Mouse (Mus musculus) layer of hippocampus, adult 8-10 months (tissue): ENCODE measurements around the gene Foxo1. TPM values are rescaled to one million over a fixed set of nuclear protein-coding genes. Genes with fewer than 3 reads are reported as not detected.

Experiments
- DNase-seq, 2 experiments: peaks; one replicate each; pipeline ENCODE4 v3.0.0; 2022; ENCODE audit warnings: low spot score in 2 of 2
- total RNA-seq, 4 experiments: library from RNA; stranded (reverse); gene quantifications; 2 replicates each; pipeline ENCODE4 v1.2.4; 2022

Gene Foxo1
- total RNA-seq: 10 to 100 TPM; 20.2 to 23.1 (median 22.8) TPM

- DNase-seq: peak; percentile 66 to 74
Measured at GRCm38 (mm10) chr3:52267652-52268486, at the start of gene Foxo1. Foxo1 (plus strand) TSS chr3:52268336.

GRCm38 (mm10) chr3:52218864-52219263 is 49.3 kb upstream of the Foxo1 start:
- DNase-seq: no peak

- no peak for DNase-seq
Measured at GRCm38 (mm10) chr3:52221082-52221481, 47.1 kb upstream of the Foxo1 start.

- no peak for DNase-seq
Measured at GRCm38 (mm10) chr3:52221931-52222330, 46.2 kb upstream of the Foxo1 start.

- DNase-seq: no peak
Measured at GRCm38 (mm10) chr3:52236488-52236887, 31.6 kb upstream of the Foxo1 start.

GRCm38 (mm10) chr3:52237136-52237535 is 31.0 kb upstream of the Foxo1 start:
- DNase-seq: no peak

GRCm38 (mm10) chr3:52241062-52241461 is 27.1 kb upstream of the Foxo1 start:
- DNase-seq: no peak

- DNase-seq: peak; percentile 67 to 83
Measured at GRCm38 (mm10) chr3:52242457-52243105, 25.6 kb upstream of the Foxo1 start.

GRCm38 (mm10) chr3:52243271-52244021 is 24.7 kb upstream of the Foxo1 start:
- no peak for DNase-seq

- no peak for DNase-seq
Measured at GRCm38 (mm10) chr3:52245996-52246830, 21.9 kb upstream of the Foxo1 start.

GRCm38 (mm10) chr3:52251184-52251583 is 17.0 kb upstream of the Foxo1 start:
- no peak for DNase-seq

GRCm38 (mm10) chr3:52253656-52254461 is 14.3 kb upstream of the Foxo1 start:
- DNase-seq: no peak

- no peak for DNase-seq
Measured at GRCm38 (mm10) chr3:52254496-52254895, 13.6 kb upstream of the Foxo1 start.

GRCm38 (mm10) chr3:52257782-52258441 is 10.2 kb upstream of the Foxo1 start:
- no peak for DNase-seq

GRCm38 (mm10) chr3:52258532-52258931 is 9.6 kb upstream of the Foxo1 start:
- no peak for DNase-seq

GRCm38 (mm10) chr3:52262431-52263161 is 5.5 kb upstream of the Foxo1 start:
- peak; percentile 48 to 84 for DNase-seq

- peak; percentile 56 to 57 for DNase-seq
Measured at GRCm38 (mm10) chr3:52264354-52264753, 3.8 kb upstream of the Foxo1 start.

GRCm38 (mm10) chr3:52266606-52267160 is 1.5 kb upstream of the Foxo1 start:
- DNase-seq: no peak

GRCm38 (mm10) chr3:52267293-52267651 is 864 bp upstream of the Foxo1 start:
- no peak for DNase-seq
